Mouse (Mus musculus): Measurements from ENCODE around the gene Adgrg3. TPM values are rescaled to one million over a fixed set of nuclear protein-coding genes. Genes with fewer than 3 reads are reported as not detected.

The Adgrg3 gene
- polyA plus RNA-seq, 1 experiment from 2014 or later, result 1.2 TPM

Other genes starting within 250 kb of the Adgrg3 start
- gene Cx3cl1, start 245.7 kb upstream of the Adgrg3 start, polyA plus RNA-seq (2015; fragmentation: Nextera tagmentation; extraction: Ambion mirVana), result 61.2 and 62.0 TPM in 2 replicates
- 0.79 and 0.80 TPM in 2 replicates for gene Ccl17, start 207.2 kb upstream of the Adgrg3 start, polyA plus RNA-seq (2015; fragmentation: Nextera tagmentation; extraction: Ambion mirVana)
- 67.7 and 69.8 TPM in 2 replicates for gene Coq9, start 179.4 kb upstream of the Adgrg3 start, polyA plus RNA-seq (2015; fragmentation: Nextera tagmentation; extraction: Ambion mirVana)
- gene Ciapin1, start 179.3 kb upstream of the Adgrg3 start, polyA plus RNA-seq (2015; fragmentation: Nextera tagmentation; extraction: Ambion mirVana), result 190 and 191 TPM in 2 replicates
- gene Polr2c, start 160.2 kb upstream of the Adgrg3 start, polyA plus RNA-seq (2015; fragmentation: Nextera tagmentation; extraction: Ambion mirVana), result 109 and 119 TPM in 2 replicates
- 91.1 and 95.5 TPM in 2 replicates for gene Dok4, start 141.4 kb upstream of the Adgrg3 start, polyA plus RNA-seq (2015; fragmentation: Nextera tagmentation; extraction: Ambion mirVana)
- 5.7 and 6.9 TPM in 2 replicates for gene Ccdc102a, start 99.6 kb upstream of the Adgrg3 start, polyA plus RNA-seq (2015; fragmentation: Nextera tagmentation; extraction: Ambion mirVana)
- 0.05 and 0.09 TPM in 2 replicates for gene Adgrg5, start 94.0 kb upstream of the Adgrg3 start, polyA plus RNA-seq (2015; fragmentation: Nextera tagmentation; extraction: Ambion mirVana)
- 112 and 135 TPM in 2 replicates for gene Adgrg1, start 42.9 kb upstream of the Adgrg3 start, polyA plus RNA-seq (2015; fragmentation: Nextera tagmentation; extraction: Ambion mirVana)
- 3.1 and 3.2 TPM in 2 replicates for gene Drc7, start 37.4 kb downstream of the Adgrg3 start, polyA plus RNA-seq (2015; fragmentation: Nextera tagmentation; extraction: Ambion mirVana)
- gene Katnb1, start 63.5 kb downstream of the Adgrg3 start, polyA plus RNA-seq (2015; fragmentation: Nextera tagmentation; extraction: Ambion mirVana), result 47.0 and 48.4 TPM in 2 replicates
- gene Kifc3, start 185.1 kb downstream of the Adgrg3 start, polyA plus RNA-seq (2015; fragmentation: Nextera tagmentation; extraction: Ambion mirVana), result 24.0 and 27.7 TPM in 2 replicates

Measured in hindbrain, embryonic 16.5 days (tissue).